Mouse (Mus musculus) layer of hippocampus, postnatal 25 days (tissue): ENCODE measurements around the gene Car12. TPM values are rescaled to one million over a fixed set of nuclear protein-coding genes. Genes with fewer than 3 reads are reported as not detected.

ENCODE experiments used
- DNase-seq, 2 experiments: peaks; one replicate each; pipeline ENCODE4 v3.0.0; 2022; ENCODE audit warnings: mixed read lengths in 2 of 2, low spot score in 1 of 2; ENCODE audit errors: extremely low spot score in 1 of 2
- total RNA-seq, 2 experiments: library from RNA; stranded (reverse); gene quantifications; 2 replicates each; pipeline ENCODE4 v1.2.3; 2021

Gene Car12
- total RNA-seq, 2 experiments from 2014 or later: 45.2 to 50.6 TPM

DNA sequence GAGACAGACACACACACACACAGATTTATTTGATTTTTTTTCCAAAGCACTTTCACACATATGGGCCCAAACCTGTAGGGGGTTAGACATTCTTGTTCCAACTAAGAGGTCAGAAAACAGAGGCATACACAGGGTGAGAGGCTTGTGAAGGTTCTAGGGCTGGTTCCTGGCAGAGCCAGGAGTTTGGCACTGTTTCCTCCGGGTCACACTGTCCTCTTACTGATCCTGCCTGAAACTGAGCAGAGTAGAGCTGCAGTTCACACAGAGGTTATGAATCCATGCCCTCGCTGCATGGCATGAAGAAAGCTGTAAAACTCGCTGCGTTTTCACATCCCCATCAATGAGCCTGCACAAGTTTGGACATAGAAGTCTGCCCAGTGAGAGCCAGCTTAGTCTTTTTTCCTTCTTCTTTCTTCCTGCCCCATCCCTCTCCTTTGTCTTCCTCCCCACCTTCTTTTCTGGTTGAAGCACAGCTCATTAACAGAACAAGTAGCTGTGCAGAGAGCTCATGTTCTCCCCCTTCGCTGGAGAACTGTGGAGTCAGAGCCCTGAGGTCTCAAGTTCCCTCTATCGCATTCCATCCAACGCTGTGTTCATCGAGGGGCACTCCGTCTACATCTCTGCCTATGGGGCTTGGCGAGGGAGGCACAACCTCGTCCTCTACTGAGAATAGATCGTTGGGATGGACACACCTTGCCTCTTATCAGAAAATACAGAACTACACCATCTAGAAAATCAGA lies 4.5 kb upstream of the Car12 start:
- DNase-seq: no peak

GRCm38 (mm10) chr9:66710626-66711025 lies 2.9 kb upstream of the Car12 start:
- no peak for DNase-seq

DNA sequence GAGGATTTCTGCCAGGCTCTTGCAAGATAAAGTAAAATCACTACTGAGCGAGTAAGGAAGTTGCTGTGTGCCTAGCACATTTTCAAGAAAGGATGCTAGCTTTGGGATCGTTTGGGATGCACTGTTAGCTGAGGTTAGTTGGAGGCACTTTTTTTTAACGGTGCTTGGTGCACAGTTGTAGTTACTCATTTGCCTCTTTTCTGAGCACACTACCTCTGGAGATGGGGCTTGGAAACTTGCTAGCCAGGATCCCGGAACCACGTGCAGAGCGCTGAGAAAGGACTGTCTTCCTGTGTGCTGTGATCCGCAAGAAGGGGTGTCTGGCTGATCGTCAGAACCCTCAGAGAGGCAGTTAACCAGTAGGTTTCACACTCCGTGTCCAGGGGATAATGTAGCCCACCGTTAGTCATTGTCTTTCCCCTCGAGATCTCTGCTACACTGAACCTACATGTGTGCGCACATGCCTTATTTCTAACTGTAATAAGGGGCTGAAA lies 583 bp downstream of the Car12 start:
- DNase-seq: no peak

GRCm38 (mm10) chr9:66715361-66715760 lies 1.9 kb downstream of the Car12 start:
- no peak for DNase-seq

GRCm38 (mm10) chr9:66716533-66716932 lies 3.0 kb downstream of the Car12 start:
- DNase-seq: peak in 1 of 2 experiments; percentile 33

GRCm38 (mm10) chr9:66720686-66721450 lies 7.4 kb downstream of the Car12 start:
- DNase-seq: no peak

GRCm38 (mm10) chr9:66722187-66722868 lies 8.8 kb downstream of the Car12 start:
- no peak for DNase-seq

- no peak for DNase-seq
These were observed 9.4 kb downstream of the Car12 start for GRCm38 (mm10) chr9:66722869-66723272.

DNA sequence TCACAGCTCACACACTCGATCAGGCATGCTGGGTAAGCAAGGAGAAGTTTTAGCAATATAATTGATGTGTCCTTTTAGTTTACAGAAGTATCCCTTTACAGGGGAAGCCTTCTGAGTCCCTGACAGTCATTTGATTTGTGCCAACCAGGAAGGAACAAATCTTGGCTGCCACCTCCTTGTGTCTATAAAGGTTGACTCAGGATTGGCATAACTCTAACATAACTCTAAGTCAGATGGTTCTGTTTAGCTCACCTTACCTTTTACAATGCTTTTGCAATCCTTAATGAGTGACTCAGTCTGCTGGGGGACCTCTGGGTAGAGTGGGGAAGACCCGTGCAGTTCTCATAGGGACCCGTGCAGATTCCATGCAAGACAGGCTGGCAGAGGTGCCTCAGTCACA lies 12.1 kb downstream of the Car12 start:
- no peak for DNase-seq

DNA sequence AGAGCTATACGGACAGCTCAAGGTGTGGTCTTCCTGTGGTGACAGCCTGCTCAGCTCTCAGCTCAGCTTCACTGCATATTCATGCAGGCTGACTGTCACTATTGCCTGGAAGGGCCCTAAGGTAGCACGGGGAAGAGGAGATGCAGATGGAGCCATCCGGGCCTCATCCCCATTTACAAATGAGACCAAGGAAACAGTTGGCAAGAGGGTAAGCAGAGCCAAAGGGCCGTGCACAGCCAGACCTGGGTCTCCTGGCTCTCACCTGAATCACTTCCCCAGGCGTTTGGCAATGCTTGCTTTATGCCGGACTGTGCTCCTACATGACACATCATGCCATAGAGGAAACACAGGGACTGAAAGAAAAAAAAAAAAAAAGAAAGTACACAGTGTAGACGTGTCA lies 13.8 kb downstream of the Car12 start:
- DNase-seq: no peak

DNA sequence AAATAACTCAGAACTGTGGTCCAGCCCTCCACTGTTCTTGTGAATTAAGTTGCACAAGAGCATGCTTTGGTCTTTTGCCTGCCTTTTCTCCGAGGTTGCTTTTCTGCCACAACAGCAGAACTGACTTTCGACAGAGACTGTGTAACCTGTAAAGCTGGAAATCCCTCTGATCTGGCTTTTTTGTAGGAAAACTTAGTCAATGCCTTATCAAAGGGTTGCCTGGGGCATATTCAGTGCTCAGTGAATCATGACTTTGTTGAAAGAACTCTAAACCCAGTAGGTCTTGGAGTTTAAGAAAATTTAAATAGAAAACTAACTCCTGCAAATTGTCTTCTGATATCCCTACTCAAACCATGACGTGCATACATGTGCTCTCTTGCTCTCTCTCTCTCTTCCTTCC lies 17.1 kb downstream of the Car12 start:
- DNase-seq: no peak

DNA sequence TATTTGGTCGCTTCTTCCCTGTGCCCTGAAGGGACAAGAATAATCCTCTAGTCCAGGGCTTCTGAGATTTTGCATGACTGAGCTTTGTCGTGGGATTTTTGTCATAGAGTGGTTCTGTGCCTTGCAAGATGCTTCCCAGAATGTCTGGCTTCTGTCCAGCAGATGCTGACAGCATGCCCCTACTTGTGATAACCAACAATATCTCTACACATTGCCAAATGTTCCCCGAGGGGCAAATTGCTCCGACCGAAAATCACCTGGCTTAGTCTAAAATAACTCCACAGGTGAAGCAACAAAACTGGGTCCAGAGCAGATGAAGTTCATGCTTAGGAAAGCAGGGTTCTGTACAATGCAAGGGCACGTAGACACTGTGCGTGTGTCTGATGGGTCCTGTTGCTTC lies 17.8 kb downstream of the Car12 start:
- no peak for DNase-seq

DNA sequence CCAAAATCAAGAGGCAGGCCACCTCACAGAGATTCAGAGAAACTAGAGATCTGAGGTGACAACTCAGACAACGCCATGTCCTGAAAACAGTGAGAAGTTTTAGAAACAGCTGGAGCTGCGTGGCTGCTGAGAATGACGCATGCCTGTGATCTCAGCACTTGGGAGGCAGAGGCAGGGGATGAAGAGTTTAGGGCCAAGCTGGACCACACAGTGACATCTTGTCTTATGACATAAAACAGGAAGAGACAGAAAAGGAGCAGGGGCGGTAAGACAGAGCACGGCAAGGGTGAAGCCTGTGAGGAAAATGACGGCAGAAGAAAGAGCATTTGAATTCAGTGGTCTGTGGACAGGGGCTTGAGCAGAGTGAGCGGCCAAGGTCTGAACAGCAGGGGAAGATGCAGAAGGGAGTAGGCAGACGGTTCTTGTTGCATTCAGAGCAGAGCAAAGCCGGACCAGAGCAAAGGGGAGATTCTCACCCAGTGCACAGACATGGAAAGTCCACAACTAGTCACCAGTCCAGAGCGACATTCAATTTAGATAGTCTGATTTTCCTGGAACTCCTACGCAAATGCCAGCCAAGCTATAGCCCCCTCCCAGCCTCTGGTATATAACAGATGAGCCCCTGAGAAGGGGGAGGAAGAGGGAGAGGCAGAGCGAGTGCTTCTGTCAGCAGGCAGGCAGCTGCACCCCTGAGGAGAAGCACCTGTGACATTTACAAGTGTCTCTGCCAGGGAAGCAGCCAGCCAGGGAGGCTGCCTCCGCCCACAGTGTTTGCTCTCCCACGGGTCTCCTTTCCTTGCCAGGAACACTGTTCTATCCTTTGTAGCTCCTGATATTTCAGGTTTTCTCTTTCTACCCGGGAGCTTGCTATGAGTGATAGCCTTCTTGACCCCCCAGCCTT lies 19.6 kb downstream of the Car12 start:
- DNase-seq: peak; percentile 25 to 47

DNA sequence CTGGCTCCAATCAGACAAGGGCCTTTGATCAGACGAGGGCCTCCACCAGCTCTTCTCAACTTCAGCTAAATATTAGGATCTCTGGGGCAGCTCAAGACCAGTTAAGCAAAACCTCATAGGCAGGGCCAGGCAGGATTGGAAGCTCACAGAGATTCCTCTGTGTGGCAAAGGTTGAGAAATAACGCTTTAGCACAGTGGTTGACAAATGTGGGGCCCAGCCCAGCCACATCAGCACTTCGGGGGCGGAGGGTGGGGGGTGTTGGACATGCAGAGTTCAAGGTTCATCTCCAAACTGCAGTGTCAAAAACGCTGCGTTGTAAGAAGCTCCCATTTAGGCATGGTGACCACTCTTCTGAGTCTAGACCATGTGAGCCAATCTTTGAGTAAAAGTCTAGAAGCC lies 21.1 kb downstream of the Car12 start:
- no peak for DNase-seq

DNA sequence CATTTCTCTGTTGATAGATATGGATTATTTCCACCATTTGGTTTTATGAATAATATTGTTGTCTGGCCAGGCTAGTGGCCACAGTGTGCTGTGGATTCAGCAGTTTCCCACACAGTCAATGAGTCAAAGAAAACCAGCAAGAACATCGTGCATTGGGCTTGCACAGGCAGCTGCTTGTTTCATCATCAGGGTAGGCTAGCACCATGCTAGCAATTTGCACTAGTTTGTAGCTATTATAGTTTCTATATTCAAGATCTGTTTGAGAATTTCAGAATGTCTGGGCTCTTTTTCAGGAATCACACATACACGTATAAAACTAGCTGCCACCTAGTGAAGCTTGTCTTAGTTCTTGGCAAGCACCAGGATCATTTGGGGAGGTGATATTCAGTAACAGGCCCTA lies 21.6 kb downstream of the Car12 start:
- no peak for DNase-seq

- DNase-seq: no peak
These were observed 22.5 kb downstream of the Car12 start for GRCm38 (mm10) chr9:66736016-66736415.

- no peak for DNase-seq
These were observed 23.1 kb downstream of the Car12 start for GRCm38 (mm10) chr9:66736551-66736950.

- no peak for DNase-seq
These were observed 26.0 kb downstream of the Car12 start for GRCm38 (mm10) chr9:66739516-66739915.

DNA sequence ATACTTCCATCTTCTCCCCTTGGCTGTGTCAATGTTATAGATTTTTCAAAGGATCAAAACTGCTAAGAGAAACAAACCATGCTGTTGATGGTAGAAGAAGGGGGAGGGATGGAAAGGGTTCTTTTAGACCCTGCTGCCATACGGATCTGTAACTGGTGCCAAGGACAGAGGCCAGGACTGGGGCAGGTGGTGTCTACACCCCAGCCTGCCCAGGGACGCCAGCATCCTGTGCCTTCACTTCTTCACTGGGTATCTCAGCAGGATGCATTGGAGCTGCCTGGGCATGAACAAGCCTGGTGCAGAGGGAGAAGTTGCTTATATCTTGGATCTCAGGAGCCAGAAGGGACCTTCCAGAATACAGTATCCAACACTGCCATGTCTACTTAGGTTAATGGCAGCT lies 31.0 kb downstream of the Car12 start:
- DNase-seq: no peak

DNA sequence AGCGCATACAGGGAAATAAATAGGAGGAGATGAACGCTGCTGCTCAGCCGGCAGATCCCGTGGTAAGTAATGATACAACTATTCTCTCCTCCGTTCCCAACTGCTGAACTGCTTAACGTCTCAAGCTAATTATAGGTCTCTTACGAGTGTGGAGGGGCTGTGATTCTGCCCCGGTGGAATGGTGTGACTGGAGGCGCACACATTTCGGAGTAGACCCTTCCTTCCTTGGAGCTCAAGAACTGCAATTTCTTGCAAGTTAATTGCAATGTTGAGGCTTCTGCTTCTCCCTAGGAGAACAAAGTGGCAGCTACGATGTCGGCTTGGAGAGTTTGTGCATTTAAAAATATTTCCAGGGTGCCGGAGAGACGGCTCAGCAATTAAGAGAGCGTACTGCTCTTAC lies 34.9 kb downstream of the Car12 start:
- DNase-seq: no peak
